Mouse (Mus musculus) ovary, adult 10 weeks (tissue): ENCODE results near the gene Ctsj. TPM values are rescaled to one million over a fixed set of nuclear protein-coding genes. Genes with fewer than 3 reads are reported as not detected.

ENCODE experiments used
- polyA plus RNA-seq: library from polyadenylated mRNA; stranded (reverse); fragments of 350-450 nt; fragmentation: Illumina TruSeq; extraction: RNeasy Lipid Tissue Mini Kit (QIAGEN cat#74804); gene quantifications from one replicate; pipeline ENCODE4 v1.2.3, GENCODE M21; 2014

Ctsj gene
- polyA plus RNA-seq = not detected

DNA sequence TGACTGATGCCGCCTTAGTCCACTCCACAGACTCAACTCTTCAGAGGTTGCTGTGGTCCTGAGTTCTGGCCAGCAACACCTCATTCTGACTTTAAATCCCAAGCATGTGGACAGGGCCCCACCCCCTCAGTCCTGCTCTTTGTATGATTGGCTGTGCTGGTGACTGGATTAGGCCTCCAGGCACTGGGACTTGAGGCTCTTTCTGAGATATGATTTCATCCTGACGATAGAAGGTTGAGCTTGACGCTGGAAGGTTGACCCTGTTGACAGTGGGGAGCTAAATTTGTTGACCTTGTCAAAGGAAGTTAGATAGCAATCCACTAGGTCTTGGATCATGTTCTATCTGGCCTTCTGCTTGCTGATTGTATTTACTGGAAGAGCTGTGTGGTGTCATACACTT, at the start of gene Ctsj:
Ctsj (minus strand) TSS at position 101 of the 400 bp plus-strand sequence.

GRCm38 (mm10) chr13:61040531-61040930, 34.8 kb upstream of the Ctsj start, which contains the start of gene Ctsq:
Gene Ctsq, minus strand, starts transcription at chr13:61040631.

Other genes starting within 250 kb of the Ctsj start
- not detected for gene BC051665, start 219.6 kb downstream of the Ctsj start, polyA plus RNA-seq
- gene Ctsll3, start 203.1 kb downstream of the Ctsj start, polyA plus RNA-seq = not detected
- 1.5 TPM for gene 4930486L24Rik, start 141.5 kb downstream of the Ctsj start, polyA plus RNA-seq
- 0.40 TPM for gene Gm49392, start 109.1 kb downstream of the Ctsj start, polyA plus RNA-seq
- gene Ctla2b, start 108.5 kb downstream of the Ctsj start, polyA plus RNA-seq = 3.1 TPM
- gene Tpbpb, start 101.1 kb downstream of the Ctsj start, polyA plus RNA-seq = not detected
- gene Gm49393, start 70.4 kb downstream of the Ctsj start, polyA plus RNA-seq = 7.7 TPM
- 11.8 TPM for gene Gm49391, start 69.4 kb downstream of the Ctsj start, polyA plus RNA-seq
- gene Ctla2a, start 69.3 kb downstream of the Ctsj start, polyA plus RNA-seq = 61.0 TPM
- gene Tpbpa, start 64.0 kb downstream of the Ctsj start, polyA plus RNA-seq = not detected
- not detected for gene Ctsq, start 34.7 kb upstream of the Ctsj start, polyA plus RNA-seq
- gene Ctsr, start 158.3 kb upstream of the Ctsj start, polyA plus RNA-seq = not detected
- not detected for gene Cts6, start 197.5 kb upstream of the Ctsj start, polyA plus RNA-seq
- gene Cts8, start 249.4 kb upstream of the Ctsj start, polyA plus RNA-seq = not detected